Mouse (Mus musculus) lung, adult 2 months (tissue): ENCODE data around the gene Zfp36. TPM values are rescaled to one million over a fixed set of nuclear protein-coding genes. Genes with fewer than 3 reads are reported as not detected.

Experiments
- DNase-seq: peaks from one replicate; pipeline ENCODE4 v3.0.0; 2022
- H3K4me1 ChIP-seq: fragments of 200-500 bp; 2 replicates; pipeline ENCODE4 v1.6.1; 2011; ENCODE audit warnings: low read length; ENCODE audit not compliant: control insufficient read depth, insufficient read depth
- H3K4me3 ChIP-seq: fragments of 200-500 bp; replicated peaks from 2 replicates; pipeline ENCODE3; 2011; ENCODE audit warnings: low read depth, mild to moderate bottlenecking, control low read depth, low read length; ENCODE audit errors: extremely low read depth
- CTCF ChIP-seq: fragments of 200-500 bp; IDR thresholded peaks from 2 replicates; pipeline ENCODE4 v1.5.1; 2011; ENCODE audit warnings: mild to moderate bottlenecking, low read length, control low read depth; ENCODE audit not compliant: insufficient read depth
- POLR2A ChIP-seq: fragments of 200-500 bp; IDR thresholded peaks from 2 replicates; pipeline ENCODE4 v1.6.1; 2011; ENCODE audit warnings: low read depth, mild to moderate bottlenecking, control low read depth, low read length, borderline replicate concordance; ENCODE audit errors: extremely low read depth
- WGBS: fragments of 180-500 bp; shearing (Covaris S2); methylation state at CpG from one replicate; pipeline ENCODE4 v1.1.7; 2018; 5-methylcytosine and 5-hydroxymethylcytosine counted together
- polyA plus RNA-seq: library from polyadenylated mRNA; depleted of rRNA; stranded (reverse); fragments of >200 nt; gene quantifications from 2 replicates; pipeline ENCODE4 v1.2.3, GENCODE M21; 2012

Zfp36 gene
- polyA plus RNA-seq, 1 experiment, result 83.3 TPM

DNA sequence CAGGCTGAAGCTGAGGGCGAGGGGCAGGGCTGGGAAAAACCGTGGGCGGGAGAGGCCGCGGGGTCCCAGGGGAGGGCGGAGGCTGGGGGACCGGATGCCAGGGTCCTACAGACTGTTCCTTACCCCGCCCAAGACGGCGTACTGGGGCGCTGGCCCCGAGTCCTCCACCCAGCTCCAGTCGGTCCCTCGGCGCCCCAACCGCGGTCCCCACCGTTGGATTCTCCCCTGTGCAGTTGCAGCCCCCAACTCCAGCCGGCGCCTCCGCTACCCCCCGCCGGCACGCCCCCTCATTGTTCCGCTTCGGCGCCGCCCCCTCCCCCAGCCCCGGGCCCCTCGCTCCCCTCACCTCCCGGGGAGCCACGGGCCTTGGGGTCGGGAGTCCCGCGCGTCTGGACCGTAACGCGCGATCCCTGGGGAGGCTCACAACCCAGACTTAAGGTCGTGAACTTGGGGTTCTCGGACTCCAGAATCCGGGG, 8.5 kb downstream of the Zfp36 start:
- DNase-seq, result no peak
- 1% methylated on average over 38 of the region's 43 CpGs for WGBS
- TF ChIP-seq CTCF (no peak), POLR2A (no peak)
- Histone ChIP-seq H3K4me1 (peaks cover 7% of the 10 kb centered on the region; the same call in 1 of the 2 replicates), H3K4me3 (peak overlapping the region; percentile 68)

DNA sequence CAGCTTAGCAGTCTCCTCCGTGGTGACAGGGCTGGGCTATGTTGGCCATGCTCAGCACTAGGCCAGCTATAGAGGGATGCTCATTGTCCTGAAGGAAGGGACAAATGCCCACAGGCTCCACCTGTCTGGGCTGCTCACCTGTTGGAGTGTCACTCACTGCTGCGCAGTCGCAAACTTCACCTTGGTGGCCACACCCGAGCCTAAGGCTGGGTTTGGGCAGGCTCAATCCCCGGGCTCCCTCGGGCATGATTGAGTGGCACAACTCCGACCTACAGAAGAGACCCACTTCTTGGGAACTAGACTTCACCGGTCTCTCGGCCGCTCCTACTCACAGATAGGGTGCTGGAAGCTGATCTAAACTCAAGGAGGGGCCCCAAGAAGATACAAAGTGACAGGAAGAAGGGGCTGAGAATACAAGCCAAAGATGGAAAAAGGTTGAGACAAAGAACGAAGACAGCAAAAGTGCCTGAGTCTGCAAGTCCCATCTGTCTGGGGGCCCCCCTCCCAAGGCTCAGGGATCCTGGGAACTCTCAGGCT, 9.0 kb downstream of the Zfp36 start:
- H3K4me3 ChIP-seq, result peak overlapping the region; percentile 68
- peak; percentile 63 for DNase-seq
- peaks cover 7% of the 10 kb centered on the region; the same call in 1 of the 2 replicates for H3K4me1 ChIP-seq
- 5% methylated on average over 11 of the region's 11 CpGs for WGBS
- TF ChIP-seq CTCF (no peak), POLR2A (no peak; the same call in 1 of the 2 replicates)

DNA sequence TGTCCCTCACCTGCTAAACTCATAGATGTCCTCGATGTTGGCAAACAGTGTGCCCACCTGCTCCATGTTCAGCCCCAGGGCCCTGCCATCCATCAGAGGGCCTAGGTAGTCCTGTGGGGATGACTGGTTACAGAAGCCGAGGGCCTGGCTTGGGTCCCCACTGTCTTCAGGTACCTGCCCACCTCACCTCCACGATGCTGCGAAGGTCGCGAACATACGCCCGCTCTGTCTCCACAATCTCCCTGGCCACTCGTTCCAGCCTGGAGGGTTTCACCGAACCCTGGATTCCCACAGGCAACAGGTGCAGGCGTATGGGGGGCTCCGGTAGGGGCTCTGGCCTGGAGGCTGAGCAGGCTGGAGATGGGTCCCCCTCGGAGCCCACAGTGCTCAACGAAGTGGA, 10.0 kb downstream of the Zfp36 start:
- WGBS, result 84% methylated on average over 14 of the region's 14 CpGs
- no peak for TF ChIP-seq POLR2A
- TF ChIP-seq CTCF, result no peak
- H3K4me3 ChIP-seq, result no peak overlapping the region
- DNase-seq, result no peak
- peaks cover 7% of the 10 kb centered on the region; the same call in 1 of the 2 replicates for H3K4me1 ChIP-seq

DNA sequence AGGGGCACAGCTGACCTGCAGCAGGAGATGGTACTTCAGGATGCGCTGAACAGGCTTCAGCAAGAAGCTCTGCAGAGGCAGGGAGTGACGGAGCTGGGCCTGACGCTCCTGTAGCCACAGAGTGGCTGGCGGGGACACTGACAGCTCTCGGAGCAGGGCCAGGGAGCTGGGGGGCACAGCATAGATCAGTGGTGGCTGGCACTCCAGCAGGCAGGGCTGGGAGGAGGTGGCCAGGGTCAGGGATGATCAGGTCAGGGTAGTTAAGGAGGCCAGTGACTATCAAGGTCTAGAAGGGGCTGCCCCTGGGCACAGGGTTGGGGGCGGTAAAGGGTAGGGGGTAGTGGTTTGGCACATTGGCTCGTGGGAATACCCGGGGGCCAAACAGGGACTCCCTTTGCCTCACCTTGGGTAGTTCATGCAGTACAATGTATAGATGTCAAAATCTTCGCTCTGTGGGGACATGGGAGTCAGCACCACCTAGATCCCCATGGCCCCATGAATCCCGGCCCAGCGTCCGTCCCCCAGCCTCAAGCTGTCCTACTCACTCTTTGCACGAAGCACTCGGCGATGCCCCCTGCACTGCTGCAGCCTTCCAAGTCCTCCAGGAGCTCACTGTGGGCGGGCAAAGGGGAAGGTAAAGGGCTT, 11.7 kb downstream of the Zfp36 start:
- no peak for DNase-seq
- no peak for TF ChIP-seq POLR2A
- TF ChIP-seq CTCF, result no peak
- 93% methylated on average over 16 of the region's 16 CpGs for WGBS
- Histone ChIP-seq H3K4me1 (peaks cover 7% of the 10 kb centered on the region; the same call in 1 of the 2 replicates), H3K4me3 (no peak overlapping the region)

DNA sequence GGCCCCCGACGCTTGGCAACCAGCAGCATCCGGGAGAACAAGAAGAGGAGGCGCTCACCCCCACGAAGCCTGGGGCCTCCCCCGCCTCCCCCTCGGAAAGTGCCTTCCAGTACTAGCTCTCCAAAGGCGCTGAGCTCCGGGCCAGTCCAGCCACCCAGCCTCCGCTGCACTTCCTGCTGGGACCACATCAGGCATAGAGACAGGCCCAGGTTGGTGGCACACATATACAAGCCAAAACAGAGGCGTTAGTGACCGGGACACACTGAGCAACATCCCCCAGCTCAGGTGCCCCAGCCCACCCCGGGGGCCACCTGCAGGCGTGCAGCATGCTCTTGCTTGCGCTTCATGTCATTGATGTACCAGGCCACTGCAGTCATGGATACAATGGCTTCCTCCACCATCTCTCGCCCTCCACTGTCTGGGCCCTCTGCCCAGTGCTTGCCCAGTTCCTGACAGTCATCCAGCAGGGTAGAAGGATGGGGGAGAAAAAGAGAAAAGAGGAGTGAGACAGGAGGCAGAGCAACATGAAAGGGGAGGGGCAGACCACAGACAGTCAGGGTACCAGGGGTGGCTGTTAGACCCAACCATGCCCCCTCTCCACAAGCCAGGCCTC, 12.3 kb downstream of the Zfp36 start:
- no peak for TF ChIP-seq CTCF
- no peak for TF ChIP-seq POLR2A
- no peak for DNase-seq
- WGBS, result 85% methylated on average over 16 of the region's 16 CpGs

DNA sequence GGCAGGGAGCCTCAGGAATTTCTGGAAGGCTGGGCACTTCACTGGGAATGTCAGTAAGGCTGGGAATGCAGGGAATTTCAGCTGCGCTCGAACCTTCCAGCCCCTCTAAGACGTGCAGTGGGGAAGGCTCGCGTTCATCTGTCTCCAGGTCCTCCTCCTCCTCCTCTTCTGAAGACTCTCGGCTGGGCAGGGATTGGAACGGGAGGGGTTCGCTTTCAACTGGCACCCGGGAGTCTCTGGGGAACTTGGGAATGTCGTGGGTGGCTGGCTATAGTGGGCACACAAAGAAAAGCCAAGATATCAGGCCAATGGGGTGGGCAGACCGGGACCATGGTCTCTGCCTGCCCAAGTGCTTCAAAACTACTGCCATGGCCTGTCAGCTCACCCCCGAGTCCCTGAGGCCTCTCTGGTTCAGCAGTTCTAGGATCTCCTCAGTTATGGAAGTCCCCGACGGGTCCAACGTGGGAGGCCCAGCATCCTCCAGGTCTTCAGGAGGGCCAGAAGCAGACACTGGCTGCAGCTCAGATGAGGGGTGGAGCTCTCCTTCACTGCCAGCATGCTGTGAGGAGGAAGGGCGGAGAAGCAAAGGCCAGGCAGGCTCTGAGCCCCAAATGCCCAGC, 17.5 kb downstream of the Zfp36 start:
- Histone ChIP-seq H3K4me3 (no peak overlapping the region), H3K4me1 (peaks cover 8% of the 10 kb centered on the region)
- 73% methylated on average over 16 of the region's 16 CpGs for WGBS
- no peak for DNase-seq
- TF ChIP-seq CTCF, result no peak

More for the DNA sequence above, 12.3 kb downstream of the Zfp36 start:
- H3K4me1 ChIP-seq, result peaks cover 7% of the 10 kb centered on the region; the same call in 1 of the 2 replicates
- no peak overlapping the region for H3K4me3 ChIP-seq

DNA sequence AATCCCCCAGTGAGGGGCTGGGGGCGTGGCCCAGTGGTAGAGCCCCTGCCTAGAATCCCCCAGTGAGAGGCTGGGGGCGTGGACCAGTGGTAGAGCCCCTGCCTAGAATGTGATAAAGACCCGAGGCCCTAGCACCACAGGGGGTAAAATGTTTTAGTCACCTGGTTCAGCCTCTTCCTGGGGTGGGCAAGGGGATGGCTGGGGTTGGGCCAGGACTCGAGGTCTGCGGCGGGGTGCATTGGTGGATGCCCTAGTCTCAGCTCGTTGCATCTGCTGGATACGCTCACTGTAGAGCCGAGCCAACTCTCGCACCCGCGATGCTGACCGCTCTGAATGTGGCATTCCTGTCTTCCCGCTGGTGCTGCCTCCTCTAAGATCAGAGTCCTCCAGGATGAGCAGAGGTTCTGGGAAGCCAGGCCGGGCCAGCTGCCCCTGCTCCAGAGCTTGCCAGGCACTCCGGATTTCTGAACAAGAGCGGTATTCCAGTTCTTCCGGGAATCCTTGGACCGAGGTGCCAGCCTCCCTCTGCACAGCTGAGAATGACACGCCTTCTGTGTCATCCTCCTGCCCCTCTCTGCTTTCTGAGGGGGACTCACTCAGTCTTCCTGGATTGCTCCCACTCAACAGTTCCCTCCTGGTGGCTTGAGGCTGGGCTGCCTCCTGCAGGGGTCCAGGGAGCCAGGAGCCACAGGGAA, 18.3 kb downstream of the Zfp36 start:
- no peak for TF ChIP-seq CTCF
- TF ChIP-seq POLR2A, result no peak
- WGBS, result 92% methylated on average over 20 of the region's 20 CpGs

DNA sequence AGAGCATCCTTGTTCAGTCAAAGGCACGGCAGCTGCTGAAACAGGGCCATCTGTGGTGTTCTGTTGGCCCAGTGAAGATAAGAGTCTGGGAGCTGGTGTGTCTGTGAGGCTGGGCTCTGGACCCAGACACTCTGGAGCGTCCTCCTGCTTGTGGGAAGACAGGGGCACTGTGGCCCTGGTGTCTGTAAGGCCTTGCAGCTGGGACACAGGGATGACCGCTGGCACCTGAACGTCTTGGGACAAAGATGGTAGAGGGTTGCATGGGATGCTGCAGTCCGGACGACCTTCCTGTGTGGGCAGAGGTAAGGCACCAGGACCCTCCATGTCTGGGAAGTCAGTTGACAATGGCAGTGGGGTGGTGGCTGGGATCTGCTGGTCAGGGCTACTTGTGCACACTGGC, 19.8 kb downstream of the Zfp36 start:
- TF ChIP-seq CTCF (no peak), POLR2A (no peak)
- no peak for DNase-seq
- Histone ChIP-seq H3K4me3 (no peak overlapping the region), H3K4me1 (peaks cover 16% of the 10 kb centered on the region)
- 88% methylated on average over 6 of the region's 6 CpGs for WGBS

More for the DNA sequence above, 18.3 kb downstream of the Zfp36 start:
- no peak for DNase-seq
- Histone ChIP-seq H3K4me1 (peaks cover 13% of the 10 kb centered on the region), H3K4me3 (no peak overlapping the region)

DNA sequence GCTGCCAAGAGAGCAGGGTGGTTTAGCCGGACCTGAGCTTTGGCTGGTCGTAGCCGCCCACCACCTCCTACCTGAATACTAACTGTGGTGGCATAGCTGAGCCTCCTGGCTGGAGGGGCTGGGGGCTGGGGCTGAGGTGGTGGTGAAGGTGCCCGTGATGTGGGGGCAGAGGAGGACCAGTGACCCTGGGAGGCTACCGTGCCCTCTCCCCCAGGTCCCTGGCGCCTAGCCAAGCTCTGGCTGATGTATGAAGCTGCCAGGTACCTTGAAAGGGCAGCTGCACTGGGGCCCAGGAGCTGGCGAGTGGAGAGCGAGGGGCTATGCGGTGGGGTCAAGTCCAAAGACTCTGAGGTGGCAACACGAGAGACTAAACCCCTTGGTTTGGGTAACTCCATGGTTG, 20.2 kb downstream of the Zfp36 start:
- 88% methylated on average over 10 of the region's 10 CpGs for whole genome bisulfite sequencing
- TF ChIP-seq CTCF, result no peak
- TF ChIP-seq POLR2A, result no peak
- Histone ChIP-seq H3K4me1 (peaks cover 16% of the 10 kb centered on the region), H3K4me3 (no peak overlapping the region)
- DNase-seq, result no peak
